Mouse (Mus musculus): ENCODE results near the gene Slc35f4.

Slc35f4 gene

DNA sequence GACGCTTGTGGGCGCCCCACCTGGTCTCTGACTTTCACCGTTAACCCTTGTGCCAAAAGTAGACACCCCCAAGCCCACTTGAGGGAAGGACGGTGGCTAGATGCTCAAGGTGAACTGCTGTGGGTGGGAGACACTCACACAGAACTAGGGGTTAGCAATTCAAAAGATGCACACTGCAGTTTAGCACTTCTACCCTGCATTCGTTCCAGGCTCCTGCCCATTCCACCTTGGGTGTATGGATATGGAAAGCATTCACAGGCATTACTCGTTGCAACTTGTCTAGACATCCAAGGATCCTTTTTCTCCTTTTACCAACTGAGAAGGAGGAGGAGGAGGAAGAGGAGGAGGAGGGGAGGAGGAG, at the start of gene Slc35f4:
TSS of gene Slc35f4 (minus strand) at position 116 of the 361 bp plus-strand sequence.
- no peak for TF ChIP-seq GATA4 (IDR thresholded peaks at IDR 0.05; ENCODE audit: insufficient replicate concordance, low read length)

DNA sequence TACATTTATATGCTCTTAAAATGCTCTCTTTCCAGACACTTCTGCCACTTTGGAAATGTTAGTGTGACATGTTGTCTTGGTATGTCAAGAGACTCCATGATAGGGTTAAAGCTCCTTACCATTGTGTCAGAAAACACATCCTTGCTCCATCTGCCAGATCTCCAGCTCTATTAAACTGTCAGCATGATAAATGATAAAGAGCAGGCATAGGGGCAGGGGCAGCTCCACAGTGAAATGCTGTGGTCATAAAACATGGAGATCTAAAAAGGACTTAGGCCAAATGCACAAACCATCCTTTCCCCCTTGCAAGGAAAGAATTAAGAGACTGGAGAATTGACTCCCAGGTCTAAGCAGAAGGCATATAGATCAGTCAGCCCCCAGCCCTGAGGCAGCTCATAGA, 42.5 kb upstream of the Slc35f4 start:
- no peak for TF ChIP-seq GATA4 (IDR thresholded peaks at IDR 0.05; ENCODE audit: insufficient replicate concordance, low read length)

DNA sequence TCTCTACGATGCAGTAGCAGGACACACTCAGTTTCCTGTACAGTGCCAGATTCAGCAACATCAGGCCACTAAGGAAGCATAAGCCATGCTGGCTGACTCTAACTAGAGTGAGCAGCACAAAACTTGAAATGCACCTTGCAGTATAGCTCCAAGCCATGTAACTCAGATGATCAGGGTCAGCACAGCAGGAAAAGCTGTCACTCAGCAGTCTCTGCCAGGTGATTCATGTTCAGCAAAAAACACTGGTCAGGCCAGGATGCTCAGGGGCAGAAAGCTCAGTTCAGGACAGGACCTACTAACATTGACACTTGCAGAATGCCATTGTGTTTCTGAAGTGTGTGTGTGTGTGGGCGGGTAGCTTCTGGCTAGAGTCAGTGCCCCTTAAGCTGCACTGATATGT, 34.9 kb upstream of the Slc35f4 start:
- no peak for TF ChIP-seq GATA4 (IDR thresholded peaks at IDR 0.05; ENCODE audit: insufficient replicate concordance, low read length)

DNA sequence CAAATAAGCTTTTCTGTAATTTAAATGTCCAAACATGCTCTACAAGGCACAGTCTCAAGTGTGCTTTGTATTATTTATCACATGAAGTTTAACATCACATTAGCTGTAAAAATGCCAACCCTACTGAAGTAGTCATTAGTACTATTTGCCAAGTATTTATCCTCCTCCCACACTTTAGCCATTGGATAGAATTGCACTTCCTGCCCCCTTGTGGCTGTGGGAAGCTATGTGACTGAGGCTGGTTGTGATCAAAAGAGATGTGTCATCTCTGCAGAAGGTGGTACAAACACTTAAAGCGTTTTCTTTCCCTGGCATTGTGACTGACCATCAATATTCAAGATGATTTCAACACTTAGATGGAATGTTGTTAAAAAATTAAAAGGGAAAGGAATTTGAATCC, 14.3 kb upstream of the Slc35f4 start:
- no peak for TF ChIP-seq GATA4 (IDR thresholded peaks at IDR 0.05; ENCODE audit: insufficient replicate concordance, low read length)

DNA sequence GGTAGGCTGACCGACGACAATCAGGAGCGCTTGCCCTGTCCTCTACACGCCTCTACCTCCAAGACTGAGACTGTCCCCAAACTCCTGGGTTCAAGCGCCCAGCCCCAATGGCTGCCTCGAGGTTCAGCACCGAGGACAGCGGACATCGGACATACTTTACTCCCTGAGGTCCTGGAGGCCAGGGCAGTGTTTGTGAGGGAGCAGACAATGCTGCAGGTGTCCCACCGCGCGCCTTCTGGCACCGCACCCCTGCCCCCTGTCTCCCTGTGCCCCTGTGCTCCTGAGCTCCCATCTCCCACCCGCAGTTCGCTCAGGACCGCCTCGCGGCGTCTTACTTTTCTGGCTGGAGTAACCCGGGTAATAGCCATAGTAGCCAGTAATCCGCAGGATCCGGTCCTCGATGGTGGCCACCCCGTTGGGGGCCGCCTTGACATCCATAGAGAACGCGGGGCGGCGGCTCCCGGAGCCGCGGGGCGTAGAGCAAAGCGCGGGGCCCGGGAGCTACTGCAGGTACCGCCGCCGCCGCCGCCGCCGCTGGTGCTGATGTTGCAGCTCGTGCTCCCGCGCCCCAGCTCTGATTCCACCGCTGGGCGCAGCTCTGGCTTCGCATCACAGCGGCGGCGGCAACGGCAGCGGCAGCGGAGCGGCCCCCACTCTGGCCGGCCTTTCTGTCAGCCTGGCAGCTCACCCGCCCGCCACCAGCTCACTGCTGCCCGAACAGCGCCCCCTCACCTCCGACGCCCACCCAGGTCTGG, 493 bp downstream of the Slc35f4 start:
- TF ChIP-seq GATA4 (IDR thresholded peaks at IDR 0.05; ENCODE audit: insufficient replicate concordance, low read length) = no peak

DNA sequence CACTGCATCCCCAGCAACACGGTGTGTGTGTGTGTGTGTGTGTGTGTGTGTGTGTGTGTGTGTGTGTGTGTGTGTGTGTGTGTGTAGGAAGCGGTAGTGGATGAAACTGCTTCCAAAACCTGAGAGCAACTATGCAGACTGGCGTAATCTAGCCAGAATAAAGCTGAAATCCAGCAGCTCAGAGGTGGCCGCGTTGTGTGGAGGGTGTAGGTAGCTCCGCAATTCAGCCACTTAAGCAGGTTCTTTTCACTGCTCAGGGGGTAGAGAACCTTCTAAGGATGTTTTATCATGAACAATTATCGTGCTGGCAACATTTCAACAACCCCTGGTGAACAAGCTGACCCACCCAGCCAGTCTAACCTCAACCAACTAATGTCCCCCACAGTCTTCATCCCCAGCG, 1.2 kb downstream of the Slc35f4 start:
- no peak for TF ChIP-seq GATA4 (IDR thresholded peaks at IDR 0.05; ENCODE audit: insufficient replicate concordance, low read length)

DNA sequence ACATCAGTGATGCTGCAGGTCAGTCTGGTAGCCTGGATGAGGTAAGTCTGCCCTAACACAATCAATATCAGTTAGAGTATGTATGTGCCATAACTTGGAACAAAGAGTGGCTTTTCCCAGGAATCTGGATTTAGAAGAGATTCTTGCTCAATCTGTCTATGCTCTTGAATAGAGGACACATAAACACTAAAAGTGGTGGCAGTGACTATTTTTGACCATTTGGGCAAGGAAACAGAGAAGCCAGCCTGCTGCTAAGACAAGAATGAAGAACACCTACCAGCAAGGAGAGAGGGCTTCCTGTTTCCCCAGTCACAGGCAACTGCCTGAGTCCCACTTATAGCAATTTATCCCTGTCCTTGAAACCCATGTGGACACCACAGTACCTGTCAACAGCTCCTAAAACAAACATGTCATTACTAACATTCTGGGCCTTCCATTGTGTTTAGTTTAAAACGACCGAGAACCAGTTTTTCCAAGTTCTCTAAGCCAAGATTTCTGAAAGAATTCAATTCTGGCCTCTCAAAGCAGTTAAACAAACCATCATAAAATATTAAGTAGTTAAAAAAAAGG, 10.7 kb downstream of the Slc35f4 start:
- TF ChIP-seq GATA4 (IDR thresholded peaks at IDR 0.05; ENCODE audit: insufficient replicate concordance, low read length) = no peak

DNA sequence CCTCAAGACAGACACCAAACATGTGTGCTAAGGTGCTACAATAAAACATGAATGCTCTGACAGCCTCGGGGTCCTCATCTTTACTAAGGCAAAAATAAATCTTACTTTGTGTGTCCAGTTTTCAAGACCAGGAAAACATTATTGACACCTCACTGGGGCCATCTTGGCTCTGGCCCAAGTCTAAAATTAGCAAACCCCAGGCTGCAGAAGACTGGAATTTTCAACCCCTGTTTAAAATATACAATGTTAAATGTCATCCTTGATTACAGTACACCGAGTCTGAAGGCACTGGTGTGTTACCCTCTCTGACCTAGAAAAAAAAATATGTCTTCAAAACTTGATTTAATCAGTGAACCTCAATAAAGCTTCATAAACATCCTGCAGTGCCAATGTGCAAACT, 11.7 kb downstream of the Slc35f4 start:
- TF ChIP-seq GATA4 (IDR thresholded peaks at IDR 0.05; ENCODE audit: insufficient replicate concordance, low read length) = no peak

DNA sequence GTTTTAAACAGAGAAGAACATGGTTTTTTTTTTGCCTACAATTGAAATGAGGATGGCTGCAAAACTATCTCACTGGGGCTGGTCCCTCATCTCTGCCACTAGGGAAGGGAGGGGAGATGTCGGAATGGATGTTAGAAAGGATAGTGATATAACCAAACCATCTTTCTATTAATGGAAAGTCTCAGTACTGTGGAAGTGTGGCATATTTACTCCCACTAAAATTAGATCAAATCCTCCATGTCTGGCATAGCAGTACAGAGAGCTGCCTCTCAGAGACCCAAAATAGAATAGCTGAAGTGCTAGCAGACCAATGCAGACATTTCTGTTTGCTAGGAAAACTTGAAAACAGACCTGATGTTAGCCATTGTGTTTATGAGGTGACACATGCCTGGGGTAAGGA, 30.7 kb downstream of the Slc35f4 start:
- no peak for TF ChIP-seq GATA4 (IDR thresholded peaks at IDR 0.05; ENCODE audit: insufficient replicate concordance, low read length)

DNA sequence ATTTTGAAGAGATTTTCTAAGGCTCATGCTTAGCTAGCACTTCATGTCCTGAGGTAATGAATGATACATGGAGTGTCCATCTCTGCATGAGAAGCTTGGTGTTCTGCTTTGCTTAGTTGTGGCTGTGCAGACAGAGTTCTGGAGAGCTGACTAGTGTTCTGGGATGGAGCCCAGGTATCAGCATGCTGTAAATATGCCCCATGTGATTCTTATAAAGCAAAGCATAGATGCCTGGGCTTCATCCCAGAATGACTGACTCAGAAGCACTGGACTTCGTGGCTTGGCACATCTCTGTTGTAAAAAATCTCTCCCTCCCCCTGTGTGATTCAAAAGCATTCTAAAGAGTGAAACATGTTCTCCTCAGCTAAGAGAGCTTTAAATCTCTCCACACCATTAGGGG, 32.1 kb downstream of the Slc35f4 start:
- no peak for TF ChIP-seq GATA4 (IDR thresholded peaks at IDR 0.05; ENCODE audit: insufficient replicate concordance, low read length)

DNA sequence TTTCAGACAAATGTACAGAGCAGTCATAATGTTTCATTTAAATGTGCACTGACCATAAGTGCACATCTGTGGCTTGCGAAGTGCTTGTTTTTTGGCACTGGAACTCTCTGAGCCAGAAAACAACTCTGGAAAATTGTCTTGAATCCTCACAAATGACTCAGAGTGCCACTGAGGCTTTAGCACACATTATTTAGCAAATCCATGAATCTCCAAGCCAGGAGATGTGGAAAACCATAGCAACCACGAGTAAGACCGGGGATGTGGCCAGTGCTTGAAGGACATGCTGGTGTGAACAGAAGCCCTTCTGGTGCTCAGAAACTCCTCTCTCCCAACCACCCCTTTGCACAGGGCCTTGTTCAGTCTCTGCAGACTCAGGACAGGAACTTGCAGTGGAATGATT, 33.3 kb downstream of the Slc35f4 start:
- no peak for TF ChIP-seq GATA4 (IDR thresholded peaks at IDR 0.05; ENCODE audit: insufficient replicate concordance, low read length)

DNA sequence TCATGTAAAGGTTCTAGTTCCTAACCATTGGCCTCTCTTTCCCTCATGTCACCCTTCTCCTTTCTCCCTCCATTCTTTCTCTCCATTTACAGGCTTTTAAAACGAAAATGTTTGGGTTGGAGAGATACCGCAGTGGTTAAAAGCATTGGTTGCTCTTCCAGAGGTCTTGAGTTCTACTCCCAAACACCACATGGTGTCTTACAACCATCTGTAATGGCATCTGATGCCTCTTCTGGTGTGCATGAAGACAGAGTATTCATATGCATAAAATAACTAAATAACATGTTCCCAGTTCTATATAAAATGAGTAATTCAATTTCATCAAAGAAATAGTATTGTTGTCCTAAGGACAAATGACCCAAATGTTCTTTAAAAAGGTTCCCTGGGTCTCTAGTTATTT, 49.2 kb downstream of the Slc35f4 start:
- no peak for TF ChIP-seq GATA4 (IDR thresholded peaks at IDR 0.05; ENCODE audit: insufficient replicate concordance, low read length)

DNA sequence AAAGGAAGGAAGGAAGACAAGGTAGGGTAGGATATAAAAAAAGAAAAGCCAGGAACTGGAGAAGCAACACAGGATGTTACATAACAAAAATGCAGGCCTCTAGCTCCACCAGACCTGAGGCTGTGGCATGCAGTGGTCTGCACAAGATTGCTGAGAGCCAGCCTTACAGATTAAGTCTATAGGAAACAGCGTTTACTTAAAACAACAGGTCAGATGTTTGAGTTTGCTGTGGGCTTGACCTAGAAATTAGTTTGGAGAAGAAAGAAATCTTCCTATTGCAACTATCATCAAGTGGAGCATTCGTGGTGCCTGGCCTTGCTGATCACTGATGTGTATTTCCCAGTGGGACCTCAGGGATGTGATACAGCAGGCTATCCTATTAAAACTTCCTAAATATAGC, 64.1 kb downstream of the Slc35f4 start:
- TF ChIP-seq GATA4 (IDR thresholded peaks at IDR 0.05; ENCODE audit: insufficient replicate concordance, low read length) = no peak

DNA sequence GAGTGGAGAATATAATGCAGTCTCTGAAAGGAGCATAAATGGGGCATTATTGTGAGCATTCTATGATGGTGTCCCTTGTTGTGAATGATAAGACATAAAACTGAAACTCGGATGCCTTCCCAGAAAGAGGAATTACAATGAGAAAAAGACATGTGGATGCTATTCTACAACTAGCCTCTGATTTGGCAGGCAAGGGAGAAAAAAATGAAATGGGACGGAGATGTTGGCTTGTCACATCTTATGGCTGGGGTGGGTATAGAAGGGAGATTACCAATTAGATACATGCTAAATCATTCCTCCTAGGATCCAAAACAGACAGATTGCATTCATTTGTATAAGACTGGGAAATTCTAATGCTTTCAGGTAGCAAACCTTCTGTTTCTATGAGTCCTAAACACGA, 65.0 kb downstream of the Slc35f4 start:
- no peak for TF ChIP-seq GATA4 (IDR thresholded peaks at IDR 0.05; ENCODE audit: insufficient replicate concordance, low read length)

DNA sequence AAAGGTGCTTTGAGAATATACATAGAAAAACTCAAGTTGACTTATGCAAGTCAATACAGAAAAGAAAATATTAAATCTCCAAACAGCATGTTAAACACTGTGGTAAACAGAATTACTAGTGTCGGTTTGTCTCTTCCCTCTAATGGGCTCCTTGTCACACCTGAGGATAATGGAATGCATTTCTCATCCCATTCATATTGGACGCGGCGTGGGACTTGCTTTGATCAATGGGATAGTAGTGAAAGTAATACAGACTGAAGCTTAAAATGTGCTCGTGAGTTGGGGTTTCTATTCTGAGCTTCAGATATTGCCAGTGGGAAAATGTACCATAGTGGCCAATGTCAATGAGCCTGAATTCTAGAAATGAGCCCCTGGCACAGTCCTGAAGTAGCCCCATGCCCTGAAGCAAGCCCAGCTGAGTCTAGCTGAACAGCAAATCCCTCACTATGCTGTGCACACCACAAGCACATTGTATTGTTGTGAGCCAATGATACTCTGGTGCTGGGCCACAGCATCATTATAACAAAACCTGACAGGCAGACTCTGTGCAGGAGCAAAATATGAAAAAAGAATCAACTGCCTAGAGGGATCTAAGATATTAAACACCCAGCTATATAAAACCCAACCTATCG, 71.4 kb downstream of the Slc35f4 start:
- TF ChIP-seq GATA4 (IDR thresholded peaks at IDR 0.05; ENCODE audit: insufficient replicate concordance, low read length) = no peak

DNA sequence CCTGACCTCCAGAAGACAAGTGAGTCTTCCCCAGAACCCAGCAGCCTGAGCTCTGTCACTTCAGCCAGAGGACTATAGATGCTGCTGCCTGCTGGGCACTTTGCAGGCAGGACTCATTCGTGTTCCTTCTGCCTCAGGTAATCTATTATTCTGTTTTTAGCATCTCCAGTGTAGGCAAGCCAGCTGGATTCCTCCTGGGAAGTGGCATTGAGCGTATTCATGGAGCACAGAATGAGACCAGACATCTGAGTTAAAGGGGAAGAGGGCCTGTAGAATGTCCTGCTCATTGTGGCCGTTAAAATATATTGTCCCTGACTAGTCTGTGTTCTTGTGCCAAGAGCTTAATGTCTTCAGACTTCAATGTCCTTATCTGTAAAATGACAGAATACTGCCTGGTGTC, 72.1 kb downstream of the Slc35f4 start:
- no peak for TF ChIP-seq GATA4 (IDR thresholded peaks at IDR 0.05; ENCODE audit: insufficient replicate concordance, low read length)

DNA sequence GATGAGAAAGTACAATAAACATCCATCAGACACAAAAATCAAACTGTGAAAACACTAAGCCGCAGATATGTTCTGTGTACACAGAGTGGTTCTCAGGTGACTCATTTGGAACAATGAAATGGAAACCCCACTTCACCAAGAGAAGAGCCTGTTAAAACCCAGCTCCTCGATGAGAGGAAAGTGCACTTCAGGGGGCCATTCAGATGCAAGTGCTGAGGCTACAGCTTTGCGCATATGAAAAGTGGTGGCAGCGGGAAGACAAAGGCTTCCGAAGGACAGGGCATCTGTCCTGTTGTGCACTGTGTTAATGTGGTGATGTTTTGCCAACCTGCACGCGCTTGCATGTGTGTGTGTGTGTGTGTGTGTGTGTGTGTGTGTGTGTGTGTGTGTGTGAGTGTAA, 78.2 kb downstream of the Slc35f4 start:
- no peak for TF ChIP-seq GATA4 (IDR thresholded peaks at IDR 0.05; ENCODE audit: insufficient replicate concordance, low read length)

All from liver, adult (tissue).